Mouse (Mus musculus) MEL (cell line): Measurements from ENCODE around the gene Epyc. TPM values are rescaled to one million over a fixed set of nuclear protein-coding genes. Genes with fewer than 3 reads are reported as not detected.

ENCODE experiments used
- DNase-seq: peaks from one replicate; pipeline ENCODE4 v3.0.0; 2011; ENCODE audit warnings: low read depth, low spot score
- H3K27ac ChIP-seq: 2 replicates; pipeline ENCODE4 v1.5.1; 2012; ENCODE audit warnings: low read depth, mild to moderate bottlenecking, control low read depth, low read length, moderate library complexity; ENCODE audit not compliant: control insufficient read depth
- H3K27me3 ChIP-seq, 2 experiments: fragments of 150-350 bp in 1 of 2; sonication (generic) in 1 of 2; 2 replicates each; pipeline ENCODE4 v1.6.1; 2012; ENCODE audit warnings: low read length in 2 of 2, mild to moderate bottlenecking in 2 of 2, improper control_type of control experiment in 1 of 2, moderate library complexity in 1 of 2; ENCODE audit not compliant: insufficient read depth in 2 of 2, control insufficient read depth in 1 of 2
- H3K36me3 ChIP-seq, 2 experiments: 2 replicates each; pipeline ENCODE4 v1.6.1; 2012 to 2014; ENCODE audit warnings: low read length in 2 of 2, improper control_type of control experiment in 1 of 2, inconsistent platforms in 1 of 2, mild to moderate bottlenecking in 1 of 2; ENCODE audit not compliant: insufficient read depth in 2 of 2, control insufficient read depth in 1 of 2
- H3K4me1 ChIP-seq, 2 experiments: fragments of 150-350 bp in 1 of 2; sonication (generic) in 1 of 2; 2 replicates each; pipeline ENCODE4 v1.6.1; 2012; ENCODE audit warnings: low read length in 2 of 2, improper control_type of control experiment in 1 of 2, mild to moderate bottlenecking in 1 of 2; ENCODE audit not compliant: insufficient read depth in 2 of 2, control insufficient read depth in 1 of 2
- H3K4me3 ChIP-seq, 2 experiments: fragments of 150-350 bp in 1 of 2; sonication (generic) in 1 of 2; 2 replicates each; pipeline ENCODE4 v1.5.1; 2012; ENCODE audit warnings: low read depth in 2 of 2, low read length in 2 of 2, mild to moderate bottlenecking in 2 of 2, moderate library complexity in 2 of 2, control low read depth in 1 of 2, improper control_type of control experiment in 1 of 2; ENCODE audit not compliant: control insufficient read depth in 1 of 2, insufficient read depth in 1 of 2
- H3K79me2 ChIP-seq: 2 replicates; pipeline ENCODE4 v1.6.1; 2012; ENCODE audit warnings: mild to moderate bottlenecking, low read length, moderate library complexity; ENCODE audit not compliant: control insufficient read depth, poor library complexity, insufficient read depth
- H3K9ac ChIP-seq: 2 replicates; pipeline ENCODE4 v1.6.1; 2012; ENCODE audit warnings: low read depth, mild to moderate bottlenecking, control low read depth, low read length, moderate library complexity; ENCODE audit not compliant: control insufficient read depth, poor library complexity, severe bottlenecking
- H3K9me3 ChIP-seq: fragments of 150-350 bp; sonication (generic); replicated peaks from 2 replicates; pipeline ENCODE4 v1.6.1; 2012; ENCODE audit warnings: mild to moderate bottlenecking, low read length, improper control_type of control experiment, moderate library complexity; ENCODE audit not compliant: insufficient read depth
- CTCF ChIP-seq, 3 experiments: IDR thresholded peaks in 2 of 3; conservative IDR thresholded peaks in 1 of 3; 2 replicates each; pipeline ENCODE4 v1.5.1; 2011 to 2012; ENCODE audit warnings: low read length in 3 of 3, low read depth in 2 of 3, mild to moderate bottlenecking in 2 of 3, improper control_type of control experiment in 1 of 3, inconsistent platforms in 1 of 3, mixed read lengths in 1 of 3, moderate library complexity in 1 of 3; ENCODE audit not compliant: control insufficient read depth in 1 of 3, insufficient read depth in 1 of 3, poor library complexity in 1 of 3, severe bottlenecking in 1 of 3
- E2F4 ChIP-seq: IDR thresholded peaks from 2 replicates; pipeline ENCODE4 v1.6.1; 2011; ENCODE audit warnings: low read depth, low read length, improper control_type of control experiment, borderline replicate concordance
- ELF1 ChIP-seq: IDR thresholded peaks from 2 replicates; pipeline ENCODE4 v1.6.1; 2014; ENCODE audit warnings: low read depth, mild to moderate bottlenecking, inconsistent platforms, low read length, improper control_type of control experiment, moderate library complexity
- ETS1 ChIP-seq: IDR thresholded peaks from 2 replicates; pipeline ENCODE4 v1.6.1; 2012; ENCODE audit warnings: low read depth, mild to moderate bottlenecking, inconsistent platforms, low read length, improper control_type of control experiment, moderate library complexity
- GABPA ChIP-seq: IDR thresholded peaks from 2 replicates; pipeline ENCODE4 v1.6.1; 2012; ENCODE audit warnings: low read depth, mild to moderate bottlenecking, inconsistent platforms, low read length, improper control_type of control experiment, moderate library complexity
- GATA1 ChIP-seq: IDR thresholded peaks from 2 replicates; pipeline ENCODE4 v1.6.1; 2011; ENCODE audit warnings: low read depth, low read length, improper control_type of control experiment
- HCFC1 ChIP-seq: IDR thresholded peaks from 2 replicates; pipeline ENCODE4 v1.6.1; 2012; ENCODE audit warnings: low read depth, mild to moderate bottlenecking, inconsistent platforms, low read length, improper control_type of control experiment, moderate library complexity
- JUND ChIP-seq: IDR thresholded peaks from 2 replicates; pipeline ENCODE4 v1.6.1; 2011; ENCODE audit warnings: low read depth, mild to moderate bottlenecking, improper control_type of control experiment, low read length
- KAT2A ChIP-seq: conservative IDR thresholded peaks from 2 replicates; pipeline ENCODE4 v1.6.1; 2012; ENCODE audit warnings: low read depth, low read length, improper control_type of control experiment, inconsistent platforms
- MAX ChIP-seq: IDR thresholded peaks from 2 replicates; pipeline ENCODE4 v1.6.1; 2011; ENCODE audit warnings: low read length, improper control_type of control experiment
- MXI1 ChIP-seq: IDR thresholded peaks from 2 replicates; pipeline ENCODE4 v1.6.1; 2011; ENCODE audit warnings: mild to moderate bottlenecking, low read depth, low read length, improper control_type of control experiment
- NELFE ChIP-seq: IDR thresholded peaks from 2 replicates; pipeline ENCODE4 v1.6.1; 2011; ENCODE audit warnings: low read depth, low read length, improper control_type of control experiment
- POLR2A ChIP-seq, 2 experiments: IDR thresholded peaks; 2 replicates each; pipeline ENCODE4 v1.6.1; 2011 to 2012; ENCODE audit warnings: low read length in 2 of 2, mild to moderate bottlenecking in 2 of 2, control low read depth in 1 of 2, improper control_type of control experiment in 1 of 2, low read depth in 1 of 2, moderate library complexity in 1 of 2; ENCODE audit not compliant: control insufficient read depth in 1 of 2, insufficient read depth in 1 of 2, poor library complexity in 1 of 2
- POLR2AphosphoS2 ChIP-seq: IDR thresholded peaks from 2 replicates; pipeline ENCODE4 v1.6.1; 2011; ENCODE audit warnings: low read length, improper control_type of control experiment
- RAD21 ChIP-seq: IDR thresholded peaks from 2 replicates; pipeline ENCODE4 v1.6.1; 2011; ENCODE audit warnings: mild to moderate bottlenecking, low read depth, low read length, improper control_type of control experiment
- SIN3A ChIP-seq: IDR thresholded peaks from 2 replicates; pipeline ENCODE4 v1.6.1; 2012; ENCODE audit warnings: low read length, improper control_type of control experiment, inconsistent platforms
- SMC3 ChIP-seq: IDR thresholded peaks from 2 replicates; pipeline ENCODE4 v1.6.1; 2011; ENCODE audit warnings: low read depth, low read length, improper control_type of control experiment
- TBP ChIP-seq: IDR thresholded peaks from 2 replicates; pipeline ENCODE4 v1.8.0; 2011; ENCODE audit warnings: low read depth, low read length, improper control_type of control experiment
- UBTF ChIP-seq: IDR thresholded peaks from 2 replicates; pipeline ENCODE4 v1.6.1; 2012; ENCODE audit warnings: low read depth, mild to moderate bottlenecking, inconsistent platforms, low read length, improper control_type of control experiment, moderate library complexity, borderline replicate concordance; ENCODE audit not compliant: insufficient read depth
- USF1 ChIP-seq: IDR thresholded peaks from 2 replicates; pipeline ENCODE4 v1.6.1; 2014; ENCODE audit warnings: low read depth, mild to moderate bottlenecking, inconsistent platforms, low read length, improper control_type of control experiment, moderate library complexity
- USF2 ChIP-seq, 2 experiments: IDR thresholded peaks; 2 replicates each; pipeline ENCODE4 v1.6.1; 2011 to 2012; ENCODE audit warnings: improper control_type of control experiment in 2 of 2, low read length in 2 of 2, borderline replicate concordance in 1 of 2, inconsistent platforms in 1 of 2, low read depth in 1 of 2, mild to moderate bottlenecking in 1 of 2; ENCODE audit not compliant: insufficient read depth in 1 of 2
- ZC3H11A ChIP-seq: IDR thresholded peaks from 2 replicates; pipeline ENCODE4 v1.6.1; 2012; ENCODE audit warnings: low read depth, mild to moderate bottlenecking, inconsistent platforms, low read length, improper control_type of control experiment
- ZNF384 ChIP-seq: IDR thresholded peaks from 2 replicates; pipeline ENCODE4 v1.6.1; 2012; ENCODE audit warnings: low read depth, mild to moderate bottlenecking, inconsistent platforms, low read length, improper control_type of control experiment
- polyA plus RNA-seq, 2 experiments: library from polyadenylated mRNA; stranded (reverse) in 1 of 2; unstranded in 1 of 2; fragments of >175 nt in 1 of 2; fragments of >200 nt in 1 of 2; gene quantifications; 2 replicates each; pipeline versions ENCODE4 v1.2.1 to v1.2.4; 2012; ENCODE audit warnings: low replicate concordance in 2 of 2, low read depth in 1 of 2; ENCODE audit not compliant: insufficient read length in 2 of 2, insufficient read depth in 1 of 2, missing spikeins in 1 of 2
- total RNA-seq: library from RNA; depleted of rRNA; stranded (reverse); fragments of 300-350 nt; gene quantifications from 2 replicates; pipeline ENCODE4 v1.2.3, GENCODE M21; 2012

The Epyc gene
- total and polyA plus RNA-seq, 3 experiments = not detected

DNA sequence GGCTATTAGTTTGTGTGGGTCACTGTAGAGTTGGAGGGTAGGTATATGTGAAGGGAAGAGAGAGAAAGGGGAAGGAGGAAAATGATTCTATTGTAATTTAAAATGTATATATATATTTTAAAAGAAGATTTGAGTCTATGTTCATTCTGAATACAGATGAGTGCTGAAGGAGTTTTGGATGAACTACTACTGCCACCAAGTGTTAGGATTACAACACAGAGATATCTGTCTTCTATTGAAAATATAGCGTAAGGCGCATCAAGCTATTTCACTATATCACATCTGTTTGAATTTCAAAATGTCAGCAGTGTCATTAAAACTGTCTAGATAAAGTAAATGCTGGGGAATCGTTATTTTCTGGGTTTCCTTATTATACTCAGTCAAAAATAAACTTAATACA lies 45.6 kb downstream of the Epyc start:
- no peak overlapping the region for H3K4me3 ChIP-seq
- no peaks in the 10 kb centered on the region for H3K27me3 ChIP-seq
- H3K36me3 ChIP-seq = no peaks in the 10 kb centered on the region
- H3K4me1 ChIP-seq = no peaks in the 10 kb centered on the region
- DNase-seq = no peak
- H3K79me2 ChIP-seq = no peaks in the 10 kb centered on the region
- no peak overlapping the region for H3K27ac ChIP-seq
- TF ChIP-seq TBP (no peak), GATA1 (no peak), GABPA (no peak), USF2 (IDR thresholded peaks at IDR 0.05; ENCODE audit: borderline replicate concordance in 1 of 2, insufficient read depth in 1 of 2, low read depth in 1 of 2, low read length in 2 of 2) (no peak), ELF1 (no peak), KAT2A (no peak)
- TF ChIP-seq, all 39 proteins: peak for 0
- no peaks in the 10 kb centered on the region for H3K9me3 ChIP-seq
- no peak overlapping the region for H3K9ac ChIP-seq

GRCm38 (mm10) chr10:97692913-97693312 lies 49.0 kb downstream of the Epyc start, which contains the start of gene Ccer1:
TSS of gene Ccer1 (plus strand) at chr10:97693059.
- no peak for TF ChIP-seq USF1
- TF ChIP-seq ZNF384 = no peak
- no peak for TF ChIP-seq GATA1
- TF ChIP-seq MAX = no peak
- TF ChIP-seq HCFC1 = no peak
- TF ChIP-seq KAT2A = no peak
- TF ChIP-seq SIN3A = no peak
- no peak for TF ChIP-seq MXI1
- TF ChIP-seq, all 39 proteins: peak for 0
- Histone ChIP-seq H3K9me3 (no peaks in the 10 kb centered on the region), H3K4me3 (no peak within 1 kb of the TSS), H3K27ac (no peak within 1 kb of the TSS), H3K79me2 (no peaks in the 10 kb centered on the region), H3K4me1 (no peaks in the 10 kb centered on the region), H3K9ac (no peak within 1 kb of the TSS), H3K27me3 (no peaks in the 10 kb centered on the region), H3K36me3 (no peaks in the 10 kb centered on the region)
- DNase-seq = no peak

DNA sequence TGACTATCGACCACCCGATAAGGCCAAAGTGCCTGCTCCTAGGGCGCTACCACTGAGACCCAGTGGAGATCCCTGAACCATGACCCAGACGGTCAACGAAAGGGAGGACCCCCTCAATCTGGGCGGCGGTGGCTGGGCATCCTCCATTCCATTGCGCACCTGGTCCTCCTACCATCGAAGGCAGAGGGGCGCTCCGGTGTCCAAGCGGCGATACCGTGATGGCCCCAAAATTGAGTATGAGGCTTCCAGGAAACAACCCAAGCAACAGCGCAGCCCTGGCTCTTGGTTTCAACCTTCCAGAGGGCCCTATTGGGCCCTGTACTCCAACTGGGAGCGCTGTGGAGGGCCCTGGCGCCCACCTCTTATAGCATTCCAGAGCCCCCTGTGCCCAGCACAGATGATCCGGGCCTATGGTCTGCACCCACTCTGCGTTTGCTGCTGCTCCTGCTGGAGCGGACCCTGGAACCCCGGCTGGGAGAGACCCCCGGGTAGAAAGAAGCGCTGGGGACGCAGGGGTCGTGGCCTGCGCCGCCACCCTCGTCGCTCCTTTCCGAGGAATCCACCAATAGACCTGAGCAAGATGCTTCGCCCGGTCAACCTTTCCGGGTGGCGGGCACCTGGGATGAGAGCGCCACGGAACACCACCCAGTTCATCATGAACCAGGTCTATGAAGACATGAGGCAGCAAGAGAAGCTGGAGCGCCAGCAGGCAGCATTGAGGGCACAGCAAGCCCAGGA lies 49.7 kb downstream of the Epyc start:
- H3K36me3 ChIP-seq = no peaks in the 10 kb centered on the region
- no peak overlapping the region for H3K4me3 ChIP-seq
- no peaks in the 10 kb centered on the region for H3K27me3 ChIP-seq
- no peak overlapping the region for H3K9ac ChIP-seq
- no peak for DNase-seq
- no peak overlapping the region for H3K27ac ChIP-seq
- H3K79me2 ChIP-seq = no peaks in the 10 kb centered on the region
- TF ChIP-seq HCFC1 = no peak
- no peak for TF ChIP-seq JUND
- TF ChIP-seq CTCF (IDR thresholded peaks at IDR 0.05 in 2 of 3, conservative IDR thresholded peaks at IDR 0.05 in 1 of 3; ENCODE audit: control insufficient read depth in 1 of 3, insufficient read depth in 1 of 3, low read depth in 2 of 3, low read length in 3 of 3, poor library complexity in 1 of 3, severe bottlenecking in 1 of 3) = no peak
- no peak for TF ChIP-seq POLR2A (IDR thresholded peaks at IDR 0.05; ENCODE audit: control insufficient read depth in 1 of 2, insufficient read depth in 1 of 2, low read depth in 1 of 2, low read length in 2 of 2, poor library complexity in 1 of 2)
- no peak for TF ChIP-seq ETS1
- TF ChIP-seq MXI1 = no peak
- TF ChIP-seq GATA1 = no peak
- TF ChIP-seq NELFE = no peak
- TF ChIP-seq POLR2AphosphoS2 = no peak
- TF ChIP-seq RAD21 = no peak
- TF ChIP-seq ZC3H11A = no peak
- TF ChIP-seq E2F4 = no peak
- TF ChIP-seq SMC3 = no peak
- no peak for TF ChIP-seq UBTF
- no peak for TF ChIP-seq GABPA
- no peaks in the 10 kb centered on the region for H3K4me1 ChIP-seq
- no peaks in the 10 kb centered on the region for H3K9me3 ChIP-seq
